In genomic region chr5:118877313-118877669, GRCm38 (mm10) we compare ENCODE assay signal across 8 mouse cellular contexts.
A peak's percentile ranks its signal among the peaks of the same experiment; 100 is the strongest.
DNase-seq lines count a peak whose midpoint lies in the region; ATAC-seq and TF ChIP-seq lines count a peak whose summit lies in the region.

No protein-coding gene starts in this region.

- H3K36me3 ChIP-seq in embryonic facial prominence, embryonic 11.5 days (replicated peaks; ENCODE audit: control insufficient read depth, insufficient read depth, low read depth, low read length), result no peaks in the 10 kb centered on the region
- H3K36me3 ChIP-seq in heart, postnatal 0 days (replicated peaks; ENCODE audit: control insufficient read depth, insufficient read depth, low read length), result no peaks in the 10 kb centered on the region
- no peaks in the 10 kb centered on the region for H3K36me3 ChIP-seq in limb, embryonic 10.5 days
- H3K36me3 ChIP-seq in midbrain, embryonic 12.5 days, result no peaks in the 10 kb centered on the region

- peak overlapping the region; percentile 37 for H3K9ac ChIP-seq in embryonic facial prominence, embryonic 11.5 days (replicated peaks; ENCODE audit: low read length)
- H3K9ac ChIP-seq in heart, postnatal 0 days (replicated peaks; ENCODE audit: low read depth, low read length), result no peak overlapping the region
- no peak overlapping the region for H3K9ac ChIP-seq in midbrain, embryonic 12.5 days (replicated peaks)

- peaks cover 4% of the 10 kb centered on the region; the same call in 1 of the 2 replicates for H3K27me3 ChIP-seq in embryonic facial prominence, embryonic 11.5 days (ENCODE audit: control insufficient read depth, insufficient read depth, low read length)
- peaks cover 63% of the 10 kb centered on the region for H3K27me3 ChIP-seq in heart, postnatal 0 days (ENCODE audit: control insufficient read depth, insufficient read depth, low read length)
- H3K27me3 ChIP-seq in limb, embryonic 10.5 days (ENCODE audit: low read depth, poor library complexity, severe bottlenecking), result peaks cover 75% of the 10 kb centered on the region
- H3K27me3 ChIP-seq in midbrain, embryonic 12.5 days, result peaks cover 65% of the 10 kb centered on the region

- H3K9me3 ChIP-seq in embryonic facial prominence, embryonic 11.5 days (replicated peaks; ENCODE audit: control insufficient read depth, low read length), result no peaks in the 10 kb centered on the region
- H3K9me3 ChIP-seq in heart, postnatal 0 days (replicated peaks; ENCODE audit: control insufficient read depth, low read length), result no peaks in the 10 kb centered on the region
- H3K9me3 ChIP-seq in limb, embryonic 10.5 days (replicated peaks), result no peaks in the 10 kb centered on the region
- no peaks in the 10 kb centered on the region for H3K9me3 ChIP-seq in midbrain, embryonic 12.5 days

- TF ChIP-seq CTCF in heart, postnatal 0 days (IDR thresholded peaks at IDR 0.05; ENCODE audit: low read depth), result peak; percentile 62

- peak overlapping the region; percentile 0; the same call in 1 of the 2 replicates for H3K4me3 ChIP-seq in embryonic facial prominence, embryonic 11.5 days (ENCODE audit: low read depth, low read length)
- peak overlapping the region; percentile 24 for H3K4me3 ChIP-seq in heart, postnatal 0 days (ENCODE audit: low read depth, low read length)
- H3K4me3 ChIP-seq in limb, embryonic 10.5 days, result peak overlapping the region; percentile 36
- H3K4me3 ChIP-seq in midbrain, embryonic 12.5 days, result peak overlapping the region; percentile 16

- H3K27ac ChIP-seq in embryonic facial prominence, embryonic 11.5 days (replicated peaks; ENCODE audit: low read depth, low read length), result no peak overlapping the region; the same call in 1 of the 2 replicates
- no peak overlapping the region for H3K27ac ChIP-seq in heart, postnatal 0 days (ENCODE audit: low read depth)
- H3K27ac ChIP-seq in limb, embryonic 10.5 days, result peak overlapping the region; percentile 74
- no peak overlapping the region for H3K27ac ChIP-seq in midbrain, embryonic 12.5 days (replicated peaks)

- WGBS in embryonic facial prominence, embryonic 11.5 days, result 0% methylated on average over 12 of the region's 12 CpGs
- WGBS in heart, postnatal 0 days, result under 1% methylated on average over 12 of the region's 12 CpGs
- 0% methylated on average over 12 of the region's 12 CpGs for WGBS in limb, embryonic 10.5 days
- under 1% methylated on average over 12 of the region's 12 CpGs for WGBS in midbrain, embryonic 12.5 days

- DNase-seq in heart, adult 11 months, result peak; percentile 91
- no peak for DNase-seq in heart, postnatal 25 days (ENCODE audit: low spot score)
- DNase-seq in embryonic facial prominence, embryonic 11.5 days (ENCODE audit: low spot score), result peak; percentile 88
- DNase-seq in heart, postnatal 0 days (ENCODE audit: low spot score), result peak; percentile 49
- peak; percentile 84 for DNase-seq in limb, embryonic 10.5 days (ENCODE audit: low spot score)
- DNase-seq in urinary bladder, postnatal 25 days (ENCODE audit: low spot score), result peak; percentile 64
- no peak for DNase-seq in left cerebral cortex, adult 8-10 months (ENCODE audit: low spot score in 2 of 2)

- H3K4me1 ChIP-seq in embryonic facial prominence, embryonic 11.5 days (ENCODE audit: control insufficient read depth, insufficient read depth, low read length), result no peaks in the 10 kb centered on the region
- no peaks in the 10 kb centered on the region for H3K4me1 ChIP-seq in heart, postnatal 0 days (ENCODE audit: control insufficient read depth, insufficient read depth)
- peaks cover 62% of the 10 kb centered on the region for H3K4me1 ChIP-seq in limb, embryonic 10.5 days
- H3K4me1 ChIP-seq in midbrain, embryonic 12.5 days, result 0 out of 2 replicates have a peak, but pooled peaks cover 7% of the 10 kb centered on the region

- no peak for TF ChIP-seq EP300 in heart, postnatal 0 days (IDR thresholded peaks at IDR 0.05; ENCODE audit: low read depth)

- intact Hi-C loops in heart, postnatal 25 days (cut with DNase I), result loop anchor here (5.0 to 10.0 kb wide), 2 partner anchors 508 to 795 kb away; partner anchors contain the start of gene Tbx3

- peak overlapping the region; percentile 36 for H3K4me2 ChIP-seq in embryonic facial prominence, embryonic 11.5 days (ENCODE audit: low read depth, low read length)
- H3K4me2 ChIP-seq in heart, postnatal 0 days (ENCODE audit: low read depth, low read length), result peak overlapping the region; percentile 51
- peak overlapping the region; percentile 47 for H3K4me2 ChIP-seq in midbrain, embryonic 12.5 days (replicated peaks)

- no peak for ATAC-seq in embryonic facial prominence, embryonic 11.5 days (replicated peaks; ENCODE audit: insufficient number of reproducible peaks, low FRiP score, low TSS enrichment, low read depth)
- no peak for ATAC-seq in heart, postnatal 0 days (ENCODE audit: insufficient read depth, low read depth)
- ATAC-seq in midbrain, embryonic 12.5 days (ENCODE audit: low FRiP score, low read depth), result no peak

Comparison
In these comparisons a context has a peak if more than half of its experiments do, and no peak if none do; other contexts are left out.
1. DNase-seq: peak in heart, adult 11 months (single experiment), embryonic facial prominence, embryonic 11.5 days (single experiment), heart, postnatal 0 days (single experiment), limb, embryonic 10.5 days (single experiment) and urinary bladder, postnatal 25 days (single experiment); none in heart, postnatal 25 days (single experiment) and left cerebral cortex, adult 8-10 months (0 of 2).
2. Peak in every context shown above with its lines, with median percentiles within 50 percentile points of each other: H3K4me2 ChIP-seq and H3K4me3 ChIP-seq.